Mouse (Mus musculus): ENCODE measurements around the gene Pdlim4.

DNA sequence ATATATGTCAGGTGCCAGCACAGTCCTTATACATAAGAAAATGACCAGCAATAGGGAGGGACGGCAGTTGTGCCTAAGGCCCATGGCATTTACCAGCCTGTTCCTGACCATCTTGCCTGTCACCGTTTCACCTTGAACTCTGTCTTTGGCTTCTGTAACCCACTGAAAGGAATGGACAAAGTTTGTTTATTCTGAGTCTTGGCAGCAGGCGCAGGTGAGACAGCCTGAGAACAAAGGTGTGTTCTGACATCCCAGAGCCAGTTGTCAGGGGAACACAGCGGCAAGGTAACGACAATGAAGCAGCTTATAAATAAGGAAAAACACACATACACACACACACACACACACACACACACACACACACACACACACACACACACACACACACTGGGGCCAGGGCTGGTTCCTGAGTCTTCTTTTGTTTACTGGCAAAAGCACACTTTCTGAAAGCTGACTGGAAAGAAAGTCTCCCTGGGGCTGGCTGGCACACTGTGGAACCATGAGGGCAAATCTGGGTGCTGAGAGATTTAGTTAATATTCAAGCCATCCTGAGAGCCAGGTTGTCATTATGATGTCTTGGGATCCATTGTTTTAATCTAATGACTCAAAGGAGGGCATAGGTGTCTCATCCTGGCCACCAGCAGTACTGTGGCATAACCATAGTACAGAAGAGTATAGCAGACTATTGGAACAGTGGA lies 47.3 kb downstream of the Pdlim4 start:
- no peak for TF ChIP-seq CTCF (IDR thresholded peaks at IDR 0.05; ENCODE audit: extremely low read depth, insufficient read depth, low read length)
- TF ChIP-seq POLR2A (IDR thresholded peaks at IDR 0.05; ENCODE audit: extremely low read depth, insufficient read depth, low read length), result no peak

All from cortical plate, adult 2 months (tissue).